Mouse (Mus musculus) olfactory bulb, adult 2 months (tissue): Measurements from ENCODE around the gene Gm4737.

Source experiments
- CTCF ChIP-seq: fragments of 200-500 bp; IDR thresholded peaks from 2 replicates; pipeline ENCODE4 v1.5.1; 2012; ENCODE audit warnings: low read depth, mild to moderate bottlenecking, low read length, moderate library complexity; ENCODE audit not compliant: insufficient read depth
- POLR2A ChIP-seq: fragments of 200-500 bp; IDR thresholded peaks from 2 replicates; pipeline ENCODE4 v1.6.1; 2012; ENCODE audit warnings: mild to moderate bottlenecking, low read depth, low read length, moderate library complexity; ENCODE audit not compliant: insufficient read depth

DNA sequence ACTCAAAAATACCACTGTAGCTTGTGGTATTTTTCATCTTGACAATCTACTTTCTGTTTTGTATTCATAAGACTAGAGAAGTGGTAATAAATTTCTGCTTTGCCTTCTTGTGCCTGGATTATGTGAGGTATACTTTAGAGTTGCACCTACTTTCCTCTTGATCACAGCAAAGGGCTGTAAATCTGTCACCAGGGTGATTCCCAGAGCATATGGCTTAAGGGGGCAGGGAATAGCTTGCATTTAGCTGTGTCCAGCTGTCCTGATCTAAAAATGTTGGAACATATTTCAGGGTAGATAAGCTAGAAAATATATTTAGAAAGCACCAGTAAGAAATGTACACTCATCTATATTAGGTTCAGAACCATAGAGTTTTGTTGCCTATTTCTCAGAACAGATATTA is 18.2 kb upstream of the Gm4737 start:
- TF ChIP-seq POLR2A (no peak), CTCF (no peak)
